Mouse (Mus musculus): ENCODE data around the gene Tmcc3. TPM values are rescaled to one million over a fixed set of nuclear protein-coding genes. Genes with fewer than 3 reads are reported as not detected.

Tmcc3 gene
- polyA plus RNA-seq, 1 experiment from 2014 or later, result 6.1 TPM

GRCm38 (mm10) chr10:94631541-94632113 is 319.9 kb downstream of the Tmcc3 start:
- Histone ChIP-seq H3K27ac (no peak overlapping the region), H3K4me1 (no peaks in the 10 kb centered on the region), H3K9me3 (replicated peaks) (no peaks in the 10 kb centered on the region), H3K36me3 (no peaks in the 10 kb centered on the region), H3K4me2 (replicated peaks) (no peak overlapping the region), H3K9ac (no peak overlapping the region), H3K4me3 (no peak overlapping the region), H3K27me3 (0 out of 2 replicates have a peak, but pooled peaks cover 10% of the 10 kb centered on the region)
- 40% methylated on average over 11 of the region's 11 CpGs for WGBS
- no peak for ATAC-seq (ENCODE audit: low FRiP score)

GRCm38 (mm10) chr10:94632245-94632644 is 320.5 kb downstream of the Tmcc3 start:
- H3K4me1 ChIP-seq, result no peaks in the 10 kb centered on the region
- ATAC-seq (ENCODE audit: low FRiP score), result no peak
- H3K4me2 ChIP-seq (replicated peaks), result no peak overlapping the region
- no peaks in the 10 kb centered on the region for H3K9me3 ChIP-seq (replicated peaks)
- 0 out of 2 replicates have a peak, but pooled peaks cover 6% of the 10 kb centered on the region for H3K27me3 ChIP-seq
- 90% methylated on average over 5 of the region's 5 CpGs for WGBS
- no peak overlapping the region for H3K4me3 ChIP-seq
- no peak overlapping the region for H3K9ac ChIP-seq
- no peak overlapping the region for H3K27ac ChIP-seq
- no peaks in the 10 kb centered on the region for H3K36me3 ChIP-seq

GRCm38 (mm10) chr10:94638599-94638998 is 326.9 kb downstream of the Tmcc3 start:
- no peaks in the 10 kb centered on the region for H3K4me1 ChIP-seq
- 88% methylated on average over 5 of the region's 5 CpGs for WGBS
- no peaks in the 10 kb centered on the region for H3K27me3 ChIP-seq
- no peaks in the 10 kb centered on the region for H3K36me3 ChIP-seq
- no peak overlapping the region for H3K9ac ChIP-seq
- no peaks in the 10 kb centered on the region for H3K9me3 ChIP-seq (replicated peaks)
- ATAC-seq (ENCODE audit: low FRiP score), result no peak
- H3K4me3 ChIP-seq, result no peak overlapping the region
- H3K4me2 ChIP-seq (replicated peaks), result no peak overlapping the region
- H3K27ac ChIP-seq, result no peak overlapping the region

- 82% methylated on average over 5 of the region's 5 CpGs for WGBS
- Histone ChIP-seq H3K9me3 (replicated peaks) (no peaks in the 10 kb centered on the region), H3K4me3 (no peak overlapping the region), H3K9ac (no peak overlapping the region), H3K4me2 (replicated peaks) (no peak overlapping the region), H3K27me3 (no peaks in the 10 kb centered on the region), H3K27ac (no peak overlapping the region), H3K4me1 (no peaks in the 10 kb centered on the region), H3K36me3 (no peaks in the 10 kb centered on the region)
- ATAC-seq (ENCODE audit: low FRiP score), result no peak
Observed at GRCm38 (mm10) chr10:94639281-94639680, 327.5 kb downstream of the Tmcc3 start.

GRCm38 (mm10) chr10:94640067-94640466 is 328.3 kb downstream of the Tmcc3 start:
- no peak overlapping the region for H3K4me3 ChIP-seq
- H3K4me1 ChIP-seq, result no peaks in the 10 kb centered on the region
- H3K36me3 ChIP-seq, result no peaks in the 10 kb centered on the region
- ATAC-seq (ENCODE audit: low FRiP score), result no peak
- no peaks in the 10 kb centered on the region for H3K27me3 ChIP-seq
- no peak overlapping the region for H3K9ac ChIP-seq
- H3K4me2 ChIP-seq (replicated peaks), result no peak overlapping the region
- no peak overlapping the region for H3K27ac ChIP-seq
- H3K9me3 ChIP-seq (replicated peaks), result no peaks in the 10 kb centered on the region
- 87% methylated on average over 5 of the region's 5 CpGs for WGBS

Small RNAs within 50 kb of the gene (microRNA-seq; reads per million reads assigned to microRNA genes)
- gene Mir7211, result 0.81 reads per million

Other genes starting within 250 kb of the Tmcc3 start
- gene Nr2c1, start 163.9 kb upstream of the Tmcc3 start, polyA plus RNA-seq (2016; fragmentation: Nextera tagmentation; extraction: Ambion mirVana), result 12.2 and 12.3 TPM in 2 replicates
- 366 and 400 TPM in 2 replicates for gene Ndufa12, start 113.2 kb upstream of the Tmcc3 start, polyA plus RNA-seq (2016; fragmentation: Nextera tagmentation; extraction: Ambion mirVana)
- 0.52 and 0.67 TPM in 2 replicates for gene Gm4792, start 13.2 kb upstream of the Tmcc3 start, polyA plus RNA-seq (2016; fragmentation: Nextera tagmentation; extraction: Ambion mirVana)